Mouse (Mus musculus) frontal cortex, postnatal 25 days (tissue): ENCODE measurements around the gene Galnt16.
A peak's percentile ranks its signal among the peaks of the same experiment; 100 is the strongest.

Experiments used
- DNase-seq, 2 experiments: peaks; one replicate each; pipeline ENCODE4 v3.0.0; 2022; ENCODE audit warnings: low spot score in 2 of 2

Galnt16 gene

GRCm38 (mm10) chr12:80662322-80662721 lies 144.2 kb downstream of the Galnt16 start:
- DNase-seq: no peak

- no peak for DNase-seq
Observed at GRCm38 (mm10) chr12:80663935-80664334, 145.9 kb downstream of the Galnt16 start.

GRCm38 (mm10) chr12:80668391-80668790 lies 150.3 kb downstream of the Galnt16 start:
- no peak for DNase-seq

- DNase-seq: peak; percentile 31 to 49
Observed at GRCm38 (mm10) chr12:80673170-80673569, 155.1 kb downstream of the Galnt16 start.
